Mouse (Mus musculus): ENCODE results near the gene Ift22. TPM values are rescaled to one million over a fixed set of nuclear protein-coding genes. Genes with fewer than 3 reads are reported as not detected.
"Not testable (repeated sequence)": the region's sequence is repeated elsewhere in the genome, so short reads cannot be mapped to it uniquely, and the experiment has no call there.

Ift22 gene
- polyA plus RNA-seq, 1 experiment from 2014 or later = 80.7 TPM

DNA sequence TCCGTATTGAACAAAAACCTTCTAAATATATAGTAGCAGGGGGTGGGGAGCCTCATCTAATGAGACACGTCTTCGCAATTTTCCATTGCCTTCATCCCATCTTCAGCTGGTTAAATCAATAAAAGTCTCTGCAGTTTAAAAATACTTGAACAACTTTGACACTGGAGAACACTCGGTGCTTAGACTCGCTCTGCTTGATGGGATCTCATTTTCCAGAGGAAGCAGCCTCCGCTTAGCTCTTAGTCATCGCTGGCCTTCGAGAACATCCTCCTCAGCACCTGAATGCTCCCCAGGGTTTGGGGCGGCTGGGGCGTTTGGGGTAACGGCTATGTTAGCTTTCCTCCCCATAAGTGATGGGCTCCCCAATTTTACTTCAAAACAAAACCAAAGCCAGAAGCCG is 37.1 kb downstream of the Ift22 start:
- Histone ChIP-seq H3K4me1 (ENCODE audit: control insufficient read depth, insufficient read depth, low read length) (no peaks in the 10 kb centered on the region), H3K4me2 (ENCODE audit: low read depth, severe bottlenecking) (no peak overlapping the region), H3K27ac (replicated peaks; ENCODE audit: low read depth, low read length) (no peak overlapping the region), H3K4me3 (ENCODE audit: low read depth, low read length) (no peak overlapping the region), H3K27me3 (ENCODE audit: control insufficient read depth, insufficient read depth, low read length) (no peaks in the 10 kb centered on the region), H3K9me3 (ENCODE audit: control insufficient read depth, low read length) (no peaks in the 10 kb centered on the region), H3K9ac (ENCODE audit: low read length) (no peak overlapping the region), H3K36me3 (ENCODE audit: control insufficient read depth, insufficient read depth, low read length) (no peaks in the 10 kb centered on the region)
- ATAC-seq (ENCODE audit: insufficient number of reproducible peaks, low FRiP score, low TSS enrichment, low read depth) = no peak
- WGBS = 82% methylated on average over 12 of the region's 12 CpGs
- DNase-seq (ENCODE audit: low spot score) = no peak

DNA sequence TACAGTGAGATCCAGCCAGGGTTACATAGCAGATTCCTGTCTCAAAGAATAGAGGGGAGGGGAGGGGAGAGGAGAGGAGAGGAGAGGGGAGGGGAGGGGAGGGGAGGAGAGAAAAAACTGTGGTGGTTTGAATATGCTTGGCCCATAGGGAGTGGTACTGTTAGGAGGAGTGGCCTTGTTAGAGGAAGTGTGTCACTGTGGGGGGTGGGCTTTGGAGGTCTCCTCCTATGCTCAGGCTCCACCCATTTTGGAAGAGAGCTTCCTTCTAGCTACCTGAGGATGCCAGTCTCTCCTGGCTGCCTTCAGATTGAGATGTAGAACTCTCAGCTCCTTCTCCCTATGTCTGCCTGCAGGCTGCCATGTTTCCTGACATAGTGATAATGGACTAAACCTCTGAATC is 39.9 kb downstream of the Ift22 start:
- H3K4me2 ChIP-seq (ENCODE audit: low read depth, severe bottlenecking) = no peak overlapping the region
- H3K9me3 ChIP-seq (ENCODE audit: control insufficient read depth, low read length) = no peaks in the 10 kb centered on the region
- H3K4me3 ChIP-seq (ENCODE audit: low read depth, low read length) = no peak overlapping the region
- no peaks in the 10 kb centered on the region for H3K36me3 ChIP-seq (ENCODE audit: control insufficient read depth, insufficient read depth, low read length)
- no peak for ATAC-seq (ENCODE audit: insufficient number of reproducible peaks, low FRiP score, low TSS enrichment, low read depth)
- no peak overlapping the region for H3K9ac ChIP-seq (ENCODE audit: low read length)
- no peaks in the 10 kb centered on the region for H3K4me1 ChIP-seq (ENCODE audit: control insufficient read depth, insufficient read depth, low read length)
- no peaks in the 10 kb centered on the region for H3K27me3 ChIP-seq (ENCODE audit: control insufficient read depth, insufficient read depth, low read length)
- no peak for DNase-seq (ENCODE audit: low spot score)
- no peak overlapping the region for H3K27ac ChIP-seq (replicated peaks; ENCODE audit: low read depth, low read length)

DNA sequence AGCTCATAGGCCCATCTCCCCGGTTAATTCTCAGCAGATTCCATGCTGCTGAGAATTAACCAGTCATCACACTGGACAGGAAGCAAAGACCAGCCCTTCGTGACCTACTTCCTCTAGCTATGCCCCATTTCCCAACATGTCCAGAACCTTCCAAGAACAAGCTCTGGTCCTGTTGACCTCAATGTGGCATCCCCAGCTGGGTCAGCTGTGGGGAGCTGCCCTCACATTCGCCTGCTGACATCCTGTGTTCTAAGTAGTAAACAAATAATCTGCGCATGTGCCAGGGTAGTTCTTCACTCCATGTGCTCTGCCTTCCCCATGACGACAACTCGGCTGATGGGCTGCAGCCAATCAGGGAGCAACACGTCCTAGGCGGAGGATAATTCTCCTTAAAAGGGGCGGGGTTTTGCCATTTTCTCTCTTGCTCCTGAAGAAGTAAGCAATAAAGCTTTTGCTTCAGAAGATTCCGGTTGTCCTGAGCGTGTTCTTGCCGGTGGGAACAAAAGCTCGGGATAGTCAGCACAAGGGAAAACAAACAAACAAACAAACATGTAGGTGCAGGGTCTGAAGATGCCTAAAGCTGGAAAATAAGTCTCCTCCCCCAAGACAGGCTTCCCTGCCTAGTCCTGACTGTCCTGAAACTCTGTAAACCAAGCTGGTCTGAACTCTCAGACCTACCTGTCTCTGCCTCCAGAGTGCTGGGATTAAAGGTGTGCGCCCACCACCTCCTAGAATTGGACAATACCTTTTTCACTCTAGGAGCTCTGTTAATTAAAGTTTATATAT is 41.8 kb downstream of the Ift22 start:
- not testable (repeated sequence) for DNase-seq (ENCODE audit: low spot score); H3K4me2 ChIP-seq (ENCODE audit: low read depth, severe bottlenecking); ATAC-seq (ENCODE audit: insufficient number of reproducible peaks, low FRiP score, low TSS enrichment, low read depth); H3K4me3 ChIP-seq (ENCODE audit: low read depth, low read length); H3K27ac ChIP-seq (replicated peaks; ENCODE audit: low read depth, low read length); H3K27me3 ChIP-seq (ENCODE audit: control insufficient read depth, insufficient read depth, low read length); H3K36me3 ChIP-seq (ENCODE audit: control insufficient read depth, insufficient read depth, low read length); H3K9me3 ChIP-seq (ENCODE audit: control insufficient read depth, low read length); H3K9ac ChIP-seq (ENCODE audit: low read length); H3K4me1 ChIP-seq (ENCODE audit: control insufficient read depth, insufficient read depth, low read length)
- 90% methylated on average over 14 of the region's 14 CpGs for WGBS

DNA sequence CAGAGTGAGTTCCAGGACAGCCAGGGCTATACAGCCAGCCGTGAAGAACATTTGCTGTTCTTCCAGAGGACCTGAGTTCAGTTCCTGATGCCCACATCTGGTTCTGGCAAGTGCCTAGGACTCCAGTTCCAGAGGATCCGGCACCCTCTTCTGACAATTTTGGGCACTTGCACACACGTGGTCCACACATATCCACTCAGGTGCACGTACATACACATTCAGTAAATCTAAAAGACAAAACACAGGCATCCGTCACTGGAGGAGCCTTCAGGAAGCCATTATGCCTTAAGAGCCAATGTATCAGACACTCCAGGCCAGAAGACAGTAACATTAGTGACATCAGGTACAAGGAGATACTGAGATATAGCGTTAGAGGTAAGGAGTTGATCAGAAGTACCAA is 42.6 kb downstream of the Ift22 start:
- no peaks in the 10 kb centered on the region for H3K9me3 ChIP-seq (ENCODE audit: control insufficient read depth, low read length)
- no peak overlapping the region for H3K27ac ChIP-seq (replicated peaks; ENCODE audit: low read depth, low read length)
- DNase-seq (ENCODE audit: low spot score) (no peak), ATAC-seq (ENCODE audit: insufficient number of reproducible peaks, low FRiP score, low TSS enrichment, low read depth) (no peak)
- H3K4me2 ChIP-seq (ENCODE audit: low read depth, severe bottlenecking) = no peak overlapping the region
- H3K36me3 ChIP-seq (ENCODE audit: control insufficient read depth, insufficient read depth, low read length) = no peaks in the 10 kb centered on the region
- WGBS = 91% methylated on average over 6 of the region's 6 CpGs
- no peak overlapping the region for H3K4me3 ChIP-seq (ENCODE audit: low read depth, low read length)
- H3K4me1 ChIP-seq (ENCODE audit: control insufficient read depth, insufficient read depth, low read length) = 0 out of 2 replicates have a peak, but pooled peaks cover 4% of the 10 kb centered on the region
- H3K9ac ChIP-seq (ENCODE audit: low read length) = no peak overlapping the region
- no peaks in the 10 kb centered on the region for H3K27me3 ChIP-seq (ENCODE audit: control insufficient read depth, insufficient read depth, low read length)

DNA sequence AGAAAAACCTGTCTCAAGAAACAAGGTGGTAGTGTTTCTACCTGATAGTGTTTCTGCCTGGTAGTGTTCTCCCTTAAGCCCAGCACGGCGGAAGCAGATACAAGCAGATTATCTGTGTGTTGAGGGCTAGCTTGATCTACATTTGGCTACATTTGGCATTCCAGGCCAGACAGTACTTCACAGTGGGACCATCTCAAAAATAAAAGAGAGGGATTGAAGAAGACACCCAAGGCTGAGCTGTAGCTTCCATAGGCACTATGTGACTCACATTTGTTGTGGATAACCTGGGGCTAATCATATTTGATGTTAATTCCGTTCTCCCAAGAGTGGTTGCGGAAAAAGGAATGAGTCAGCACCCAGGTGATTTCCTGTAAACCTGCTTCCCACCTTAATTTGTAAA is 44.2 kb downstream of the Ift22 start:
- Histone ChIP-seq H3K9ac (ENCODE audit: low read length) (no peak overlapping the region), H3K4me1 (ENCODE audit: control insufficient read depth, insufficient read depth, low read length) (0 out of 2 replicates have a peak, but pooled peaks cover 4% of the 10 kb centered on the region), H3K9me3 (ENCODE audit: control insufficient read depth, low read length) (no peaks in the 10 kb centered on the region), H3K4me3 (ENCODE audit: low read depth, low read length) (no peak overlapping the region), H3K27ac (replicated peaks; ENCODE audit: low read depth, low read length) (no peak overlapping the region), H3K36me3 (ENCODE audit: control insufficient read depth, insufficient read depth, low read length) (no peaks in the 10 kb centered on the region), H3K4me2 (ENCODE audit: low read depth, severe bottlenecking) (no peak overlapping the region), H3K27me3 (ENCODE audit: control insufficient read depth, insufficient read depth, low read length) (no peaks in the 10 kb centered on the region)
- ATAC-seq (ENCODE audit: insufficient number of reproducible peaks, low FRiP score, low TSS enrichment, low read depth) (no peak), DNase-seq (ENCODE audit: low spot score) (no peak)
- 78% methylated on average over 4 of the region's 4 CpGs for WGBS

DNA sequence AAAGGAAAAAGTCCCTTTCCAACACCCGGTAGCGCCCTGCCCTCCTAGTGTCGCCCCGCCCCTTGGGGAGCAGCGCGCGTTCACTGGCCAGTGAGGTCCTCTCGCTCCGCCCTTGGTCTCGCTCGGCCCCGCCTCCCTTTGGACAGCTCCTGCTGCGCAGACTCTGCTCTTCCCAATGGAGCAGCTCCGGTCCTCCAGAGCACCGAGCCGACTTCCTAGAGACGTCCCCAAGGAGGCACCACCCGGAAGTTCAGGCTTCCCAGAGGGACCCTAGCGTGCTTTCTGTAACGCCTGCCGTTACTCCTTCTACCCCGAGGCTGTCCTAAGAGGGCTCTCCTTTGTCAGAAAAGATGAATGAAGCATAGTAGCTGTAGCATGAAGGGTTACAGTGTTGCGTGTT is 45.1 kb downstream of the Ift22 start, which contains the start of gene Fis1:
Gene Fis1 (plus strand): TSS at position 261 of the 400 bp plus-strand sequence.
- peak; percentile 96 for ATAC-seq (ENCODE audit: insufficient number of reproducible peaks, low FRiP score, low TSS enrichment, low read depth)

DNA sequence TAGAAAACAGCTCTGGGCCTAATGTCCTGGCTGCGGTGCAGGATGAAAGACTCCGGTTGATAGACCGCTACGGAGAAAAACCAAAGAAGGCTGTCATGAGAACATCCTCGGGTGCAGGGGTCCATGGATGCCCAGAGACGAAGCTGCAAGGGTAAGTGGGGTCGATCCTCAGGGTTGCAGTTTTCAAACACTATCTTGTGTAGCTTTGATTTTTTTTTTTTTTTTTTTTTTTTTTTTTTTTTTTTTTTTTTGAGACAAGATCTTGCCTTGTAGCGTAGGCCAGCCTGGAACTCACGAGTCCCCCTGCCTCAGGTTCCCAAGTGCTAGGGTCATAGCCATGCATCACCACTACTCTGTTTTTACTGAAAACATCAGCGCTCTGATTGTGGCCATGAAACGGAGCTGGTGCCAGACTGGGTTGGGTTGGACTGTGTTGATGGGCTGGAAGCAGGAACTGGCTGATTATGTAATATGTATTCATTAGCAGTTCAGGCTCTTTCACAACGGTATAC is 45.5 kb downstream of the Ift22 start:
- no peak for ATAC-seq (ENCODE audit: insufficient number of reproducible peaks, low FRiP score, low TSS enrichment, low read depth)
- Histone ChIP-seq H3K27ac (replicated peaks; ENCODE audit: low read depth, low read length) (no peak overlapping the region), H3K9me3 (ENCODE audit: control insufficient read depth, low read length) (no peaks in the 10 kb centered on the region), H3K36me3 (ENCODE audit: control insufficient read depth, insufficient read depth, low read length) (no peaks in the 10 kb centered on the region), H3K9ac (ENCODE audit: low read length) (peak overlapping the region; percentile 72), H3K4me1 (ENCODE audit: control insufficient read depth, insufficient read depth, low read length) (0 out of 2 replicates have a peak, but pooled peaks cover 4% of the 10 kb centered on the region), H3K27me3 (ENCODE audit: control insufficient read depth, insufficient read depth, low read length) (no peaks in the 10 kb centered on the region), H3K4me3 (ENCODE audit: low read depth, low read length) (peak overlapping the region; percentile 73), H3K4me2 (ENCODE audit: low read depth, severe bottlenecking) (peak overlapping the region; percentile 67)
- 4% methylated on average over 12 of the region's 12 CpGs for WGBS
- peak; percentile 28 for DNase-seq (ENCODE audit: low spot score)

More for the DNA sequence above, 45.1 kb downstream of the Ift22 start, which contains the start of gene Fis1:
- Histone ChIP-seq H3K4me2 (ENCODE audit: low read depth, severe bottlenecking) (peak within 1 kb of the TSS; percentile 67), H3K36me3 (ENCODE audit: control insufficient read depth, insufficient read depth, low read length) (no peaks in the 10 kb centered on the region), H3K9me3 (ENCODE audit: control insufficient read depth, low read length) (no peaks in the 10 kb centered on the region), H3K27ac (replicated peaks; ENCODE audit: low read depth, low read length) (no peak within 1 kb of the TSS), H3K4me1 (ENCODE audit: control insufficient read depth, insufficient read depth, low read length) (0 out of 2 replicates have a peak, but pooled peaks cover 4% of the 10 kb centered on the region), H3K9ac (ENCODE audit: low read length) (peak within 1 kb of the TSS; percentile 72), H3K4me3 (ENCODE audit: low read depth, low read length) (peak within 1 kb of the TSS; percentile 73), H3K27me3 (ENCODE audit: control insufficient read depth, insufficient read depth, low read length) (no peaks in the 10 kb centered on the region)
- 1% methylated on average over 23 of the region's 23 CpGs for WGBS
- DNase-seq (ENCODE audit: low spot score) = peak; percentile 99

DNA sequence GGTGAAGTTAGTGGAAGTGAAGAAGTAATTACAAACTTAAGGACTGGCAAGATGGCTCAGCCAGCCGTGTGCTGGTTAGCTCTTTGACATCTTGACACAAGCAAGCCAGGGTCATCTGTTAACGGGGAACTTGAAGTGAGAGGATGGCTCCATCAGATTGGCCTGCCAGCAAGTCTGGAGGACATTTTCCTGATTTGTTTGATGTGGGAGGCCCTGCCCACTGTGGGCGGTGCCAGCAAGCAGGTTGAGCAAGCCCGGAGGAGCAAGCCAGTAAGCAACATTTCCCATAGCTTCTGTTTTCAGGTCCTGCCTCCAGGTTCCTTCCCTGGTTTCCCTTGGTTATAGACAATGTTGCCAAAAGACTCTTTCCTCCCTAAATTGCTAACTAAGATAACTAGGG is 47.7 kb downstream of the Ift22 start:
- Histone ChIP-seq H3K27ac (replicated peaks; ENCODE audit: low read depth, low read length) (no peak overlapping the region), H3K27me3 (ENCODE audit: control insufficient read depth, insufficient read depth, low read length) (no peaks in the 10 kb centered on the region), H3K4me3 (ENCODE audit: low read depth, low read length) (no peak overlapping the region), H3K4me1 (ENCODE audit: control insufficient read depth, insufficient read depth, low read length) (0 out of 2 replicates have a peak, but pooled peaks cover 4% of the 10 kb centered on the region), H3K9me3 (ENCODE audit: control insufficient read depth, low read length) (no peaks in the 10 kb centered on the region), H3K9ac (ENCODE audit: low read length) (no peak overlapping the region), H3K36me3 (ENCODE audit: control insufficient read depth, insufficient read depth, low read length) (no peaks in the 10 kb centered on the region), H3K4me2 (ENCODE audit: low read depth, severe bottlenecking) (no peak overlapping the region)
- ATAC-seq (ENCODE audit: insufficient number of reproducible peaks, low FRiP score, low TSS enrichment, low read depth) = no peak
- WGBS = 75% methylated on average over 4 of the region's 4 CpGs
- no peak for DNase-seq (ENCODE audit: low spot score)

All from limb, embryonic 11.5 days (tissue).